Mouse (Mus musculus) neural tube, embryonic 14.5 days (tissue): ENCODE data around the gene Rps27. TPM values are rescaled to one million over a fixed set of nuclear protein-coding genes. Genes with fewer than 3 reads are reported as not detected.

Source experiments
- ATAC-seq: fragments of 200-750 bp; cut with Nextera tagmentation; 2 replicates; pipeline ENCODE4 v1.8.0; 2017; ENCODE audit warnings: low read depth, mild to moderate bottlenecking, moderate TSS enrichment, moderate library complexity
- H3K27ac ChIP-seq: fragments of 300-500 bp; sonication (generic); 2 replicates; pipeline ENCODE4 v1.5.1; 2014; ENCODE audit warnings: low read depth, mild to moderate bottlenecking, control low read depth, low read length, moderate library complexity, mixed read lengths
- H3K27me3 ChIP-seq: fragments of 300-500 bp; sonication (generic); 2 replicates; pipeline ENCODE4 v1.6.1; 2014; ENCODE audit warnings: low read length; ENCODE audit not compliant: control insufficient read depth, insufficient read depth
- H3K36me3 ChIP-seq: fragments of 300-500 bp; sonication (generic); 2 replicates; pipeline ENCODE4 v1.6.1; 2014; ENCODE audit warnings: low read length, mixed read lengths; ENCODE audit not compliant: control insufficient read depth, insufficient read depth
- H3K4me1 ChIP-seq: fragments of 300-500 bp; sonication (generic); 2 replicates; pipeline ENCODE4 v1.6.1; 2014; ENCODE audit warnings: low read length; ENCODE audit not compliant: control insufficient read depth, insufficient read depth
- H3K4me2 ChIP-seq: fragments of 300-500 bp; sonication (generic); 2 replicates; pipeline ENCODE4 v1.6.1; 2014; ENCODE audit warnings: mild to moderate bottlenecking, low read depth, low read length, control low read depth
- H3K4me3 ChIP-seq: fragments of 300-500 bp; sonication (generic); 2 replicates; pipeline ENCODE4 v1.5.1; 2014; ENCODE audit warnings: low read depth, low read length, control low read depth, mixed read lengths
- H3K9ac ChIP-seq: fragments of 300-500 bp; sonication (generic); replicated peaks from 2 replicates; pipeline ENCODE4 v1.6.1; 2014; ENCODE audit warnings: low read depth, mild to moderate bottlenecking, control low read depth, low read length, mixed read lengths
- H3K9me3 ChIP-seq: fragments of 300-500 bp; sonication (generic); 2 replicates; pipeline ENCODE4 v1.6.1; 2016; ENCODE audit warnings: low read length; ENCODE audit not compliant: control insufficient read depth
- WGBS: fragments of 180-500 bp; shearing (Covaris S2); extraction: QIAGEN DNeasy Blood & Tissue Kit; methylation state at CpG from one replicate; pipeline ENCODE4 v1.1.7; 2014; 5-methylcytosine and 5-hydroxymethylcytosine counted together
- polyA plus RNA-seq: library from polyadenylated mRNA; unstranded; fragments of >200 nt; fragmentation: Nextera tagmentation; extraction: Ambion mirVana; gene quantifications from 2 replicates; pipeline ENCODE4 v1.2.1, GENCODE M21; 2014

Rps27 gene
- polyA plus RNA-seq, 1 experiment from 2014 or later, result 936 TPM

DNA sequence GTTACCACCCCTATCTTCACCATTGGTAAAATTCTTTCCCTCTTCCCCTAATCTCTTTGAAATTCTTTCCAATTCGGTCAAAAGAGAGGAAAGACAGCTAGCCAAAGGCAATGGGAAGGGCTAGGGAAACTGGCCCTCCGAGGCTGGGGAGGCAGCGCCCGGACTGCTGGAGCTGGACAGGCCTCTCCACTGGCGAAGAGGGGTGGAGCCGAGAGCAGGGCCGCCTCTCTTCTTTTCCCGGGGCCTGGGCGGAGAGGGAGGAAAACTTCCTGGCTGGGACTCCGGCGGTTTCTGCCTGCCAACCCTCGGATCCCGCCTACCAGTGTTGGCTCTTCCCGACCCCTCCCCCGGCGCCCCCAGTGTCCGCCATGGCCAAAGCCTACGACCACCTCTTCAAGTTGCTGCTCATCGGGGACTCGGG, 7.1 kb upstream of the Rps27 start:
- Histone ChIP-seq H3K27me3 (no peaks in the 10 kb centered on the region), H3K4me2 (peak overlapping the region; percentile 52), H3K36me3 (no peaks in the 10 kb centered on the region), H3K27ac (peak overlapping the region; percentile 44; the same call in 1 of the 2 replicates), H3K9me3 (no peaks in the 10 kb centered on the region), H3K9ac (peak overlapping the region; percentile 46), H3K4me1 (peaks cover 7% of the 10 kb centered on the region; the same call in 1 of the 2 replicates), H3K4me3 (peak overlapping the region; percentile 27)
- 2% methylated on average over 18 of the region's 20 CpGs for WGBS
- peak; percentile 69 for ATAC-seq

DNA sequence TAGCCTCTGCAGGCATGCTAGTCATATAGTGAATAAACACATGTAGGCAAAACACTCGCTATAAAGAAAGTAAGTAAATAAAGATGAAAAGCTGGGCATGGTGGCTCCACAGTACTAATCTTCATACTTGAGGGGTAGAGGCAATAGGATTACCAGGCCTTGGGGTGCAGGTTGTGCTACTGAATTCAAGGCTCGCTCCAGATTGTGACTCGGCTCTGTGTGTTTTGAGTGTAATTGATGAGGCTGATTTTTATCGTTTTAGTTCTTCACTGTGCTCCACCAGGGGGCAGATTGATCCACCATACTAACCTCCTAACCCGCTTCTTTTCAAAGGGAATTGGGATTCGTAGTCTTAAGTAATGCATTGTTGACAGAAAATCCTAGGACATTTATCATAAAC, 6.6 kb upstream of the Rps27 start:
- no peaks in the 10 kb centered on the region for H3K36me3 ChIP-seq
- WGBS, result 9% methylated on average over 6 of the region's 6 CpGs
- peak; percentile 52 for ATAC-seq
- no peaks in the 10 kb centered on the region for H3K9me3 ChIP-seq
- H3K9ac ChIP-seq, result no peak overlapping the region
- peak overlapping the region; percentile 44; the same call in 1 of the 2 replicates for H3K27ac ChIP-seq
- peak overlapping the region; percentile 27 for H3K4me3 ChIP-seq
- H3K4me2 ChIP-seq, result peak overlapping the region; percentile 52
- H3K4me1 ChIP-seq, result peaks cover 7% of the 10 kb centered on the region; the same call in 1 of the 2 replicates
- H3K27me3 ChIP-seq, result no peaks in the 10 kb centered on the region

DNA sequence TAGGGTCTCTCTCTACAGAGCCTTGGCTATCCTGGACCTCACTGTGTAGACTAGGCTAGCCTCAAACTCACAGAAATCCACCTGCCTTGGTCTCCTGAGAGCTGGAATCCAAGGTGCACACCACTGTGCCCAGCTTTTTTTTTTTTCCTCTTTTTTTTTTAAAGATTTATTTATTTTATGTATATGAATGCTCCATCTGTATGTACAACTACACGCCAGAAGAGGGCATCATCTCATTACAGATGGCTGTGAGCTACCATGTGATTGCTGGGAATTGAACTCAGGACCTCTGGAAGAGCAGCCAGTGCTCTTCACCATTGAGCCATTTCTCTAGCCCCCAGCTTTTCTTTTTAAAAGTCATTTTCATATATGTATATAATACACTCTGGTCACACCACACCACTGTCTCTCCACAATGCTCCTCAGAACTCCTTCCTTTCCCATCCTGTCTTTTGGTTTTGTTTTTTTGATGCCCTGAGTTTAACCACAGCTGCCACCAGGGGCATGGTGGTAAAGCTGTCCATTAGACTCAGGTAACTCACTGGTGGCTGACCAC, 2.5 kb upstream of the Rps27 start:
- WGBS, result 43% methylated on average over 1 of the region's 1 CpGs
- Histone ChIP-seq H3K27ac (no peak overlapping the region), H3K36me3 (peaks cover 12% of the 10 kb centered on the region; the same call in 1 of the 2 replicates), H3K4me2 (no peak overlapping the region), H3K27me3 (no peaks in the 10 kb centered on the region), H3K4me3 (no peak overlapping the region), H3K9me3 (no peaks in the 10 kb centered on the region), H3K4me1 (peaks cover 25% of the 10 kb centered on the region), H3K9ac (no peak overlapping the region)
- ATAC-seq, result no peak

GRCm38 (mm10) chr3:90213956-90214684, 669 bp upstream of the Rps27 start:
- H3K4me1 ChIP-seq, result peaks cover 21% of the 10 kb centered on the region
- H3K27ac ChIP-seq, result peak overlapping the region; percentile 84
- H3K9me3 ChIP-seq, result no peaks in the 10 kb centered on the region
- ATAC-seq, result peak; percentile 65
- H3K4me3 ChIP-seq, result peak overlapping the region; percentile 90
- peaks cover 27% of the 10 kb centered on the region for H3K36me3 ChIP-seq
- peak overlapping the region; percentile 50 for H3K9ac ChIP-seq
- H3K27me3 ChIP-seq, result no peaks in the 10 kb centered on the region
- peak overlapping the region; percentile 95 for H3K4me2 ChIP-seq
- 10% methylated on average over 12 of the region's 12 CpGs for WGBS

- Histone ChIP-seq H3K27ac (no peak overlapping the region), H3K9me3 (no peaks in the 10 kb centered on the region), H3K9ac (peak overlapping the region; percentile 79), H3K27me3 (no peaks in the 10 kb centered on the region), H3K36me3 (peaks cover 39% of the 10 kb centered on the region), H3K4me2 (peak overlapping the region; percentile 95), H3K4me3 (peak overlapping the region; percentile 90), H3K4me1 (peaks cover 21% of the 10 kb centered on the region)
- ATAC-seq, result no peak
- whole genome bisulfite sequencing, result 17% methylated on average over 5 of the region's 5 CpGs
Measured at GRCm38 (mm10) chr3:90212723-90213122, 728 bp downstream of the Rps27 start.

GRCm38 (mm10) chr3:90211475-90212398, 1.7 kb downstream of the Rps27 start:
- Histone ChIP-seq H3K27me3 (no peaks in the 10 kb centered on the region), H3K9ac (no peak overlapping the region; the same call in 1 of the 2 replicates), H3K4me2 (peak overlapping the region; percentile 95), H3K4me1 (peaks cover 21% of the 10 kb centered on the region), H3K9me3 (no peaks in the 10 kb centered on the region), H3K4me3 (peak overlapping the region; percentile 90; the same call in 1 of the 2 replicates), H3K27ac (no peak overlapping the region), H3K36me3 (peaks cover 39% of the 10 kb centered on the region)
- ATAC-seq, result no peak
- WGBS, result 85% methylated on average over 13 of the region's 13 CpGs

DNA sequence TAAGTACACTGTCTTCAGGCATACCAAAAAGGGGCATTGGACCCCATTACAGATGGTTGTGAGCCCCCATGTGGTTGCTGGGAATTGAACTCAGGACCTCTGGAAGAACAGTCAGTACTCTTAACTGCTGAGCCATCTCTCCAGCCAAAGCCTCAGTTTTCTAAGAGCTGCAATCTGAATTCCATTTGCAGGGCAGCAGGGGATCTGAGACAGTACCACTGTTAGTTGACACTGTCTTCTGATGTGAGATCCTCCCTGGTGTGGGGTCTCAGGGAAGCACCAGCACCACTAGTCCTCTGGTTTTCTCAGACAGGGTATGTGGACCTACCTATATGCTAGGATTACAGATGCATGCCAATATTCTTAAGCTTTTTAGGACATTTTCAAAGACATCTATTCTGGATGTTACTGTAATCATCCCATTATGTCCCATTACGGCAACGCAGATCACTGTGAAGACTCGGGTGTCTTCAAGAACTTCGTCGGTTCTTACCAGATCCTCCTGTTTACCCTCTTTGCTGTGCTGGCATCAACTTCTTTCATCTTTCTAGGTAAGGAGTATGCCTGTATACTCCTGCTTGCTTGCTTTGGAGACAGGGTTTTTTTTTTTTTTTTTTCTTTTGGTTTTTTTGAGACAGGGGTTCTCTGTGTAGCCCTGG, 3.4 kb downstream of the Rps27 start:
- H3K4me1 ChIP-seq, result peaks cover 21% of the 10 kb centered on the region
- H3K27me3 ChIP-seq, result no peaks in the 10 kb centered on the region
- no peak overlapping the region for H3K4me2 ChIP-seq
- no peak overlapping the region for H3K9ac ChIP-seq
- peaks cover 39% of the 10 kb centered on the region for H3K36me3 ChIP-seq
- no peak overlapping the region for H3K27ac ChIP-seq
- no peaks in the 10 kb centered on the region for H3K9me3 ChIP-seq
- ATAC-seq, result no peak
- H3K4me3 ChIP-seq, result no peak overlapping the region
- WGBS, result 93% methylated on average over 5 of the region's 5 CpGs

GRCm38 (mm10) chr3:90208662-90209061, 4.8 kb downstream of the Rps27 start:
- Histone ChIP-seq H3K4me3 (no peak overlapping the region), H3K9me3 (no peaks in the 10 kb centered on the region), H3K4me1 (peaks cover 16% of the 10 kb centered on the region), H3K36me3 (peaks cover 39% of the 10 kb centered on the region), H3K9ac (no peak overlapping the region), H3K4me2 (no peak overlapping the region), H3K27me3 (no peaks in the 10 kb centered on the region), H3K27ac (no peak overlapping the region)
- no peak for ATAC-seq
- WGBS, result 91% methylated on average over 2 of the region's 2 CpGs
